Mouse (Mus musculus): ENCODE measurements at regions not wholly inside any gene's neighbourhood (a gene's known extent, or its start where the extent isn't known, plus 50 kb on each side); places are given as distances from the start of the nearest gene placed in this dataset.

DNA sequence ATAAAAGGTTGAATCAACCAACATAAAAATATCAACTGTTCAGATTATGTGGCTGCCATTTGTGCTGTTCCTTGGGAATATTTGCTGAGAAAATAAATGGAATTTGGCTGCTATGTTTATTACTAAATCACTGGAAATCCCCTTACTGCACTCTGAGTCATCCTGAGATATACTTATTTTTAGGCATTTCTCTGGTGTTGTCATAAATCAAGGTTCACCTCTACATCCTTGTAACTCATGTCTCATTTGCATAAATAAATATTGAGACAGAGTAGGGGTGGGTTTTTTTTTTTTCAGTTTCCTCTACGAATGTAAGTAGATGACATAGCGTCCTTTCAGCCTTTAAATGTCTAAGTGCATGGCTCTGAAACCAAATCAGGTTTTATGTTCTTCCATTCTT, 191.9 kb upstream of the Fat1 start:
- no peak for TF ChIP-seq CTCF (IDR thresholded peaks at IDR 0.05; ENCODE audit: low read depth)
- no peak for TF ChIP-seq EP300 (optimal IDR thresholded peaks at IDR 0.05)
